Mouse (Mus musculus): ENCODE results near the gene Dffb. TPM values are rescaled to one million over a fixed set of nuclear protein-coding genes. Genes with fewer than 3 reads are reported as not detected.

The Dffb gene
- total and polyA plus RNA-seq, 2 experiments from 2014 or later, result 9.7 to 20.8 TPM

GRCm38 (mm10) chr4:154007759-154008158, 32.8 kb upstream of the Dffb start:
- H3K4me3 ChIP-seq (ENCODE audit: low read depth, low read length), result no peak overlapping the region
- no peak overlapping the region for H3K27ac ChIP-seq (ENCODE audit: low read depth, low read length)
- no peak overlapping the region for H3K9ac ChIP-seq (replicated peaks; ENCODE audit: low read length, poor library complexity, severe bottlenecking)
- no peaks in the 10 kb centered on the region for H3K27me3 ChIP-seq (ENCODE audit: insufficient read depth, low read length)
- H3K4me1 ChIP-seq (ENCODE audit: insufficient read depth, low read length), result peaks cover 7% of the 10 kb centered on the region; the same call in 1 of the 2 replicates
- H3K4me2 ChIP-seq (ENCODE audit: low read depth, low read length, poor library complexity, severe bottlenecking), result no peak overlapping the region
- ATAC-seq (ENCODE audit: low FRiP score), result no peak
- TF ChIP-seq CTCF (IDR thresholded peaks at IDR 0.05), result no peak
- peaks cover 36% of the 10 kb centered on the region for H3K36me3 ChIP-seq (ENCODE audit: insufficient read depth, low read length)
- no peaks in the 10 kb centered on the region for H3K9me3 ChIP-seq (ENCODE audit: low read length)
- no peak for DNase-seq (ENCODE audit: low spot score)
- WGBS, result 78% methylated on average over 4 of the region's 4 CpGs

- Histone ChIP-seq H3K27me3 (ENCODE audit: insufficient read depth, low read length) (no peaks in the 10 kb centered on the region), H3K4me1 (ENCODE audit: insufficient read depth, low read length) (0 out of 2 replicates have a peak, but pooled peaks cover 4% of the 10 kb centered on the region), H3K27ac (ENCODE audit: low read depth, low read length) (no peak overlapping the region), H3K4me3 (ENCODE audit: low read depth, low read length) (no peak overlapping the region), H3K9me3 (ENCODE audit: low read length) (no peaks in the 10 kb centered on the region), H3K4me2 (ENCODE audit: low read depth, low read length, poor library complexity, severe bottlenecking) (no peak overlapping the region), H3K9ac (replicated peaks; ENCODE audit: low read length, poor library complexity, severe bottlenecking) (no peak overlapping the region), H3K36me3 (ENCODE audit: insufficient read depth, low read length) (peaks cover 43% of the 10 kb centered on the region)
- TF ChIP-seq CTCF (IDR thresholded peaks at IDR 0.05), result no peak
- no peak for DNase-seq (ENCODE audit: low spot score)
- WGBS, result 95% methylated on average over 6 of the region's 6 CpGs
- no peak for ATAC-seq (ENCODE audit: low FRiP score)
These were observed 31.3 kb upstream of the Dffb start for GRCm38 (mm10) chr4:154006264-154006663.

DNA sequence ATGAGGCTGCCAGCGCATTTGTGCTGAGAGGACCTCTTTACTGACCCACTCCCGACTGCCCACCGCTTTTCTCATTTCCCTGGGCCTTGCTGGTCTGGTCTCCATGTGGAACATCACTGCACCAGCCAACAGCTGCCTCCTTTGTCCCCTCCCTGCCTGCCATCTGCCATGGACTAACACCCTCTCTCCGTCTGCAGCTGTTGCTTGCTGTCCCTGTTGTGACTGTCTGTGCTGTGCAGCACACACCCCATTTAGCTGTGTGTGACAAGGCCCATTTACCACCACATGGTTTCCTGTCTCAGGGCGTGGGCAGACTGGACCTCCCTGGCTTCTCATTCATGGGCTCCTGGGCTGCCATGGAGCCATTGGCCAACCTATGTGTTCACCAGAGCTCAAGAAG, 30.6 kb upstream of the Dffb start:
- no peak overlapping the region for H3K4me2 ChIP-seq (ENCODE audit: low read depth, low read length, poor library complexity, severe bottlenecking)
- WGBS, result 89% methylated on average over 5 of the region's 5 CpGs
- no peaks in the 10 kb centered on the region for H3K9me3 ChIP-seq (ENCODE audit: low read length)
- no peak overlapping the region for H3K27ac ChIP-seq (ENCODE audit: low read depth, low read length)
- no peak for DNase-seq (ENCODE audit: low spot score)
- H3K4me3 ChIP-seq (ENCODE audit: low read depth, low read length), result no peak overlapping the region
- H3K36me3 ChIP-seq (ENCODE audit: insufficient read depth, low read length), result peaks cover 43% of the 10 kb centered on the region
- H3K27me3 ChIP-seq (ENCODE audit: insufficient read depth, low read length), result no peaks in the 10 kb centered on the region
- H3K4me1 ChIP-seq (ENCODE audit: insufficient read depth, low read length), result no peaks in the 10 kb centered on the region
- TF ChIP-seq CTCF (IDR thresholded peaks at IDR 0.05), result no peak
- no peak overlapping the region for H3K9ac ChIP-seq (replicated peaks; ENCODE audit: low read length, poor library complexity, severe bottlenecking)
- no peak for ATAC-seq (ENCODE audit: low FRiP score)

GRCm38 (mm10) chr4:153993505-153993904, 18.6 kb upstream of the Dffb start:
- ATAC-seq (ENCODE audit: low FRiP score) (no peak), DNase-seq (ENCODE audit: low spot score) (no peak)
- no peaks in the 10 kb centered on the region for H3K4me1 ChIP-seq (ENCODE audit: insufficient read depth, low read length)
- H3K9me3 ChIP-seq (ENCODE audit: low read length), result no peaks in the 10 kb centered on the region
- peaks cover 80% of the 10 kb centered on the region for H3K36me3 ChIP-seq (ENCODE audit: insufficient read depth, low read length)
- no peaks in the 10 kb centered on the region for H3K27me3 ChIP-seq (ENCODE audit: insufficient read depth, low read length)
- 96% methylated on average over 8 of the region's 8 CpGs for WGBS
- no peak overlapping the region for H3K4me3 ChIP-seq (ENCODE audit: low read depth, low read length)
- no peak overlapping the region for H3K9ac ChIP-seq (replicated peaks; ENCODE audit: low read length, poor library complexity, severe bottlenecking)
- H3K4me2 ChIP-seq (ENCODE audit: low read depth, low read length, poor library complexity, severe bottlenecking), result no peak overlapping the region
- no peak overlapping the region for H3K27ac ChIP-seq (ENCODE audit: low read depth, low read length)
- TF ChIP-seq CTCF (IDR thresholded peaks at IDR 0.05), result no peak

- Histone ChIP-seq H3K9me3 (ENCODE audit: low read length) (no peaks in the 10 kb centered on the region), H3K4me3 (ENCODE audit: low read depth, low read length) (no peak overlapping the region), H3K27ac (ENCODE audit: low read depth, low read length) (no peak overlapping the region), H3K27me3 (ENCODE audit: insufficient read depth, low read length) (no peaks in the 10 kb centered on the region), H3K9ac (replicated peaks; ENCODE audit: low read length, poor library complexity, severe bottlenecking) (no peak overlapping the region), H3K4me2 (ENCODE audit: low read depth, low read length, poor library complexity, severe bottlenecking) (no peak overlapping the region), H3K4me1 (ENCODE audit: insufficient read depth, low read length) (no peaks in the 10 kb centered on the region), H3K36me3 (ENCODE audit: insufficient read depth, low read length) (peaks cover 85% of the 10 kb centered on the region)
- no peak for TF ChIP-seq CTCF (IDR thresholded peaks at IDR 0.05)
- WGBS, result 87% methylated on average over 10 of the region's 10 CpGs
- DNase-seq (ENCODE audit: low spot score) (no peak), ATAC-seq (ENCODE audit: low FRiP score) (no peak)
These were observed 17.8 kb upstream of the Dffb start for GRCm38 (mm10) chr4:153992715-153993114.

DNA sequence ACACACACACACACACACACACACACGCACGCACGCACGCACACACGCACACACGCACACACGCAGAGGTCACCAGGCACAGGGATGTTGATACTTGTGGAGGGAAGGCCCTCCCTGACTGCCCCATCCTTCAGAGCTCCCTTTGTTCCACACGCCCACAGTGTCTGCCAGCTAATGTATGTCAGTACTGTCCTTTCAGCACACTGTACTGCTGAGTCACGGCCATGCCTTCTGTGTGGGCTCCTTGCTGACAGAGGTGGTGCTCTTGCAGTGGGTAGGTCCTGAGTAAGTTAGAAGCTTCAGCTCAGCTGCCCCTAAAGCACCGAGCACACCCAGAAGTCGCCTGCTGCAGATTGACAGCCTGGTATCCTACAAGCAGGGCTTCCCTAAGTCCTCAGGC, 5.5 kb upstream of the Dffb start:
- TF ChIP-seq CTCF (IDR thresholded peaks at IDR 0.05), result no peak
- ATAC-seq (ENCODE audit: low FRiP score), result no peak
- no peak for DNase-seq (ENCODE audit: low spot score)
- Histone ChIP-seq H3K36me3 (ENCODE audit: insufficient read depth, low read length) (peaks cover 61% of the 10 kb centered on the region), H3K4me2 (ENCODE audit: low read depth, low read length, poor library complexity, severe bottlenecking) (no peak overlapping the region), H3K4me1 (ENCODE audit: insufficient read depth, low read length) (peaks cover 9% of the 10 kb centered on the region; the same call in 1 of the 2 replicates), H3K27ac (ENCODE audit: low read depth, low read length) (no peak overlapping the region), H3K9me3 (ENCODE audit: low read length) (no peaks in the 10 kb centered on the region), H3K27me3 (ENCODE audit: insufficient read depth, low read length) (no peaks in the 10 kb centered on the region), H3K4me3 (ENCODE audit: low read depth, low read length) (no peak overlapping the region), H3K9ac (replicated peaks; ENCODE audit: low read length, poor library complexity, severe bottlenecking) (no peak overlapping the region)
- WGBS, result 90% methylated on average over 11 of the region's 11 CpGs

Data from midbrain, postnatal 0 days (tissue).